Mouse (Mus musculus): Measurements from ENCODE around the gene Mgat3. TPM values are rescaled to one million over a fixed set of nuclear protein-coding genes. Genes with fewer than 3 reads are reported as not detected.

The Mgat3 gene
- 100 to 1,000 TPM; 124 TPM for total RNA-seq (2021)
- long read RNA-seq, experiment 1, full-length matches to known transcripts: 33 of 60 reads
- long read RNA-seq, experiment 1, partial matches to known transcripts: 27 of 60 reads
- long read RNA-seq, experiment 1, other reads (novel, unspliced or antisense): 0 of 60 reads
- long read RNA-seq, experiment 2, full-length matches to known transcripts: 25 of 61 reads
- long read RNA-seq, experiment 2, partial matches to known transcripts: 35 of 61 reads
- long read RNA-seq, experiment 2, other reads (novel, unspliced or antisense): 1 of 61 reads

DNA sequence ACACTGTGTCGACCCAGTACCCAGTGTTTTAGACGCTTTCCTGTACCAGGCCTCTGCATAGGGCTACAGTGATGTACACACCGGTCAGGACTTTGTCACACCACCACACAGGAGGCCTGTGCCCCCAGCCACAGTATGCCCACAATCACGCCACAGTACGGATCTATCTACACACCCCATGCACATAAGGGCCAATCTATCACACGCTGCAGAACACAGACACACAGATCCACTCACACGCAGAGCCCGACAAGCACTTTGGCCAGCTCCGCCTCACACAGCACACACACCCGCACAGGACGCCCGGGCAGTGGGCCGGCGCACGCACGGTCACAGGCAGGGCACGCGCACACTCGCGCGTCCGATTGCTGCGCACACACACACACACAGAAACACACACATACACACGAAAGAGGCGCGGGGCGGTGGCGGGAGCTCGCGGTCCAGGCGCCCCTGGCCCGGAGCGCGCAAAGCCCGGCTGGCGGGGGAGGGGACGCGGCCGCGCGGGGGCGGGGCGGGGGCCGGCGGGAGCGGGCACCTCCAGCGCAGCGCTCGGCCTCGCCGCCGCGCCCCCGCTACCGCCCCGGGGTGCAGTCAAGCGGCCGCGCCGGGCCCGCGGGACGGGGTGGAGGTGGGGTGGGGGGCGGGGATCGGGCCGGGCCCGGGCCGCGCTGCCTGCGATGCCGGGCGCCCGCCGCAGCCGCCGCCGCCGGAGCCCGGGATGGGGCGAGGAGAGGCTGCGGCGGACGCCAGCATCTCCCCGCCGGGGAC lies at the start of gene Mgat3:
TSS of gene Mgat3 (plus strand) at position 721 of the 771 bp plus-strand sequence.
- peak; percentile 55 to 65 for DNase-seq (ENCODE audit: low spot score in 2 of 2)

GRCm38 (mm10) chr15:80124651-80125050 lies 48.9 kb upstream of the Mgat3 start:
- no peak for DNase-seq (ENCODE audit: low spot score in 2 of 2)

DNA sequence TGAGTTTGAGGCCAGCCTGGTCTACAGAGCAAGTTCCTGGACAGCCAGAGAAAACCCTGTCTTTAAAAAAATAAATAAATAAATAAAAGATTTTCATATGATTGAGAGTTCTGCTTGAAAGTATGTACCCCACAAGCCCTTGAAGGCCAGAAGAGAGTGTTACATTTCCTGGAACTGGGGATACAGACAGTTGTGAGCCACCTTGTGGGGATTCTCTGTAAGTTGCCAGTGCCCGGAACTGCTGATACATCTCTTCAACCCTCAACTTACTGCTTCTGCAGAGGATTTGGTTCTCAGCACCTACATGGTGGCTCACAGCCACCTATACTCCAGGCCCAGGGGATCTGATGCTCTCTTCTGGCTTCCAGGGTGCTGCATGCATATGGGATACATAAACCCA lies 46.3 kb upstream of the Mgat3 start:
- no peak for DNase-seq (ENCODE audit: low spot score in 2 of 2)

- DNase-seq (ENCODE audit: low spot score in 2 of 2): no peak
These were observed 43.5 kb upstream of the Mgat3 start for GRCm38 (mm10) chr15:80129982-80130381.

- DNase-seq (ENCODE audit: low spot score in 2 of 2): no peak
These were observed 42.8 kb upstream of the Mgat3 start for GRCm38 (mm10) chr15:80130689-80131088.

DNA sequence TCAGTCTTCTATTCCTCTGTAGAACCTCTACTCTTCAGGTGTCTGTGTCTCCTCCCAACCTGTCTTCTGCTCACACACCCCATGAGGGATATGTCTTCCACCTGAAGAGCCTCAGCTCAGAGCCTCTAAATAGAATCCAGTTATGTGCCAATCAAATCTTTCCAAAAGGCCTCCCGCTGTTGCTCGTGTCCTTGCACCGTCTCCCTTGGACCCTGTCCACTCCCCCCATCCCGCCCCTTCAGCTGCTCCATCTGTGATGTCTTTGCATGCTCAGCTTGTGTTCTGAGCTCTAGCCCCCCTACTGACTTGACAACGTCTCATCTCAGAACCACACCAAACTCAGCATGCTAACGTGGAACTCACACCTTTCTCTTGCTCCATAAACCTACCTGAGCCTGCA lies 42.1 kb upstream of the Mgat3 start:
- no peak for DNase-seq (ENCODE audit: low spot score in 2 of 2)

DNA sequence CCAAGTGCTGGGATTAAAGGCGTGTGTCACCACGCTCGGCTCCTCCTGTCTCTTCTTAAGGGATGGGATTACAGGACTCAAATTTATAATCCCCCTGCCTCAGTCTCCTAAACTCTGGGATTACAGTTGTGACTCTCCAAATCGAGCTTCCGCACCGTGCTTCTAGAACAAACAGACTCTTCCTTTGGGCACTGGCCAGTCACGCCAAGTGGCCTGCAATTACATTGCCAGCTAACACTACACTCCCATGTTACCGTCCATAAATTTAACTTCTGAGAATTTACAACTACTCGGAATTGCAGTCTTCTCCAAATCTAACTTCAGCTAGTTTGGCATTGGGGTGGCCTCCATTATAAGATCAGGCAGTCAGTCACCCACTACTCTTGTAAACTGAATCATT lies 41.1 kb upstream of the Mgat3 start:
- no peak for DNase-seq (ENCODE audit: low spot score in 2 of 2)

DNA sequence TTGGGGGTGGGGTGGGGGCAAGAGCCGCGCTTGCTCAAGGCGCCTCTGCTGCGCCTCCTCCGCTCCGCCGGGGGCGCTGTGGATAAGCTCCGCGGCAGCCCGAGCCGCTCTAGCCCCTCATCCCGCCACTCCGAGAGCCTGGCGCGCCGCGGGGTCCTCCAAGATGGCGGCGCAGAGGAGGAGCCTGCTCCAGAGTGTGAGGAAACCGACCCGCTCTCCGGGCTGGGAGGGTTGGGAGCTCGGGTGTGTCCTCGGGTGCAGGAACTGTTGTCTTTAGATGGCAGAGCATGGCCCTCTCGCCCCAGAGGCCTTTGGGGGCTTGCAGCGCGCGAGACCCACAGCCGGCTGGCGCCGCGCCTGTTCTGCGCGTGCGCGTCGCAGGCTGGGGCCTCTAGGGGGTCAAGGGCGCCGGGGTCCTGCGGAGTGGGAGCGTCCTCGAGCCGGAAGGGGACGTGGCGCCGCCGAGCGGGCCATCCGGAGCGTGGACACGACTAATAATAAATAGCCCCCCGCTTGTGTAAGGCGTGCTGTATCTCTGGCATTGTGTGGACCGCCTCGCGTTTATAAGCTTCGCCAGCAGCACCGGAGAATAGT lies 40.4 kb upstream of the Mgat3 start, which contains the start of gene Tab1:
TSS of gene Tab1 (plus strand) at position 135 of the 594 bp plus-strand sequence.
- peak; percentile 91 to 92 for DNase-seq (ENCODE audit: low spot score in 2 of 2)

DNA sequence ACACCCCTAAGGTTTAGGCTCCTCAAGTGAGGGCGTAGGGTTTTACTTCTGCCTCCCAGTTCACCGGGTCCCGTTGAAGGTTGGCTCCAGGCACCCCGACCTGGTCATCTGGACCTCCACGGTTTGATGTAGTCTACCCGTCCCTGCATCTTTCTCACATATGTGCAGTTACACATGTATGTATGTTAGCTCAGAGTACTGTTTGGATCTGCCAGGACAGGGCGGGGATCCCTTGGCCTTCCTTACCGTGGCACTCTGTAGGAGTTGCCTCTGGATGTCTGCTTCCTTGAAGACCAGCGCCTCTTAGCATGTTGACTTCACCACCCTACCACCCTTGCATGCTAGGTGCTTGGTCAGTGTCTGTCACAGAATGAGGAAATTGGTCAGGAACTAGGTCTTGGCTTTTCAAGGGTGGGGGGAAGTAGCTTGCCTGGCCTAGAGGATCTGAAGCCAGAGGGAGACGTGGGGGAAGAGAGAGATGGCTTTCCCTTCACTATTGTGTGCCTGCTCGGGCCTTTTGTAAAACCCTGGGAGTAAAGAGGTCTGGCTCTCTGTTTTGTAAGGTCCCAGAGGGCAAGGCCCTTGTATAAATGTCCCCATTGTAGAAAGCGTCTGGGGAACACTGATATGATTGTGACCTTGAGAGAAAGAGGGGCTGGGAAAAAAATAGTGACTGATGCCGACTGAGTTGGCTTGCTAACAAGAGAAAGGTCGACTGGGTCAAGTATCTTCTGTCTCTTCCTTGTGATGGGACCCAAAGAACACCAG lies 39.7 kb upstream of the Mgat3 start:
- DNase-seq (ENCODE audit: low spot score in 2 of 2): no peak

DNA sequence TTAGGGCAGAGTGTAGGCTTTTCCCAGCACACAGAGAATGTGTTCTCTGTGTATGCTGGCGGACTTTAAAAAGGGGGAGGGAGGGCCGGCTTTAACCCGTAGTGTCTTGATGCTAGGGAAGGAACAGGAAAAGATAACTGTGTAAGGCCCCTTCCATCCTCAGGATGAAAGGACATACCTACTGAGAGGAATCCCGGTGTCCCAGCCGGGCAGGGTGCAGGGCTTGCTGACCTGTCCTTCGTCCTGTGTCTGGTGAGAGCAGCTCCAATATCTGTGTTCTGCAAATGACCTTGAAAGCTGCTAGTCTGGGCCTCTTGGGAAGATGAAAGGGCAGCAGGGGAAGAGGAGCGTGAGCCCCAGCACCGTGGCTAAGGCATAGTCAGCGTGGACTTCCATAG lies 39.1 kb upstream of the Mgat3 start:
- no peak for DNase-seq (ENCODE audit: low spot score in 2 of 2)

DNA sequence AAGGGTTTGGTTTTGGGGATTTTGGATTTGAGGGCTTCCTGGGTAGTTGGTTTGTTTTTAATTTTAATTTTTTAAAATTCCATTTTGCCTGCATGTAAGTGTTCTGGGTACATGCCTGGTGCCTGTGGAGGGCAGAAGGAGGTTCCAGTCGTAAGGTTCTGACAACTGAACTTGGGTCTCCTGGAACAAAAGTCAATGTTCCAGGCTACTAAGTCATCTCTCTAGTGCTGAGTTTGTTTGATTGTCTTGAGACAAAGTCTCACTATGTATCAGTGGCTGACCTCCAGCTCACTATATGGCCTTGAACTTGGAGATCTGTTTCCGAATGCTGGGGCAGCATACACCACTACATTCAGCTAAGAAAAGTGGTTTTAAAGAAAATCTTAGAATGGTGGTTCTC lies 38.0 kb upstream of the Mgat3 start:
- DNase-seq (ENCODE audit: low spot score in 2 of 2): no peak

DNA sequence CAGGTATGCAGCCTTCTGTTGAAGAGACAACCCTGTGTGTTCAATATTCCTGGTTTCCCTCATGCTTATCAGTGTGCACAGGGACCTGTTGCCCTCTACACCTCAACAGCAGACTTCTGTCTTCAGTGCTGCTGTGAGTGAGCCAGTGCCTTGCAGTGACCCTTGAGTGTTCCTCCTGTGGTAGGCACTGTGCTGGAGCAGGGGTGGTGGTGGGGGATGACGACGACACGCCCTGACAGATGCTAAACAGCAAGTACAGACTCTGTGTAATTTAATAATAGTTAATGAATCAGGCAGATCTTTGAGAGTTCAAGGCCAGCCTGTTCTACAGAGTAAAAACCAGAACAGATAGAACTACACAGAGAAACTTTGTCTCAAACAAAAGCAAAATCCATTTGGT lies 36.9 kb upstream of the Mgat3 start:
- DNase-seq (ENCODE audit: low spot score in 2 of 2): no peak

- DNase-seq (ENCODE audit: low spot score in 2 of 2): peak; percentile 69 to 85
These were observed 35.4 kb upstream of the Mgat3 start for GRCm38 (mm10) chr15:80137945-80138791.

- DNase-seq (ENCODE audit: low spot score in 2 of 2): no peak
These were observed 33.2 kb upstream of the Mgat3 start for GRCm38 (mm10) chr15:80140302-80140701.

DNA sequence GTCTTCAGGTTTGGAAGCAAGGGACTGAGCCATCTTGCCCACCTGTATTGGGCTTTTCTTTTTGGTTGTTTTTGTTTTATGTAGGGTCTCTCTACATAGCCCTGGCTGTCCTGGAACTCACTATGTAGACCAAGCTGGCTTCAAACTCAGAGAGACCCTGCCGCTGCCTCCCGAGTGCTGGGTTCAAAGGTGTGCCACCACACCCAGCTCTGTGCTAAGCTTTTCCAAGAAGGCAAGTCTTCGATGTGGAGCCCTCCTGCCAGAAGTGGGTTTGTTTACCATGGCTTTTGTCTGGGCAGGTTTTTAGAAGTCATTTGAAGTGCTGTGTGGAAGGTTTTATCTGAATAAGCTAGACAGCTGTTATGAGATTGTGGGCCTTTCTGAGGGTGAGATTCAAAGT lies 32.6 kb upstream of the Mgat3 start:
- DNase-seq (ENCODE audit: low spot score in 2 of 2): no peak

- DNase-seq (ENCODE audit: low spot score in 2 of 2): no peak
These were observed 31.4 kb upstream of the Mgat3 start for GRCm38 (mm10) chr15:80142130-80142529.

DNA sequence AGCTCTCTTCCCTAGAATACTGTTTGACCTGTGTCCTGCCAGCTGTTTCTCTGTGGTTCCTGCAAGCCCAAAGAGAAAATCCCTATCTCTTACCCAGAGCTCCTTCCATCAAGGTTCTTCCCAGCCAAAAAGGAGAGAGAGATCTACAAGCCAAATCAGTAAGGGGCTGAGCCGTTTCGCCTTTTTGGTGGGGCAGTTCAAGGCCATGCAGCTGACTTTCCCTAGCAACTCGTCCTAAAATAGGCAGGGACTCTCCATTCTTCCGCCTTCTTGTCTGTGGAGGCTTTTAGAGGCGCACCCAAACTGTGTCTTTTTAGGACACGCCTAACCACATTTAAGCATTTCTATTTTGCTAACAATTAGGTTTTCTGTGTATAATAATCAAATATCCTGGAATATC lies 29.8 kb upstream of the Mgat3 start:
- DNase-seq (ENCODE audit: low spot score in 2 of 2): no peak

- no peak for DNase-seq (ENCODE audit: low spot score in 2 of 2)
These were observed 28.1 kb upstream of the Mgat3 start for GRCm38 (mm10) chr15:80145397-80145796.

- DNase-seq (ENCODE audit: low spot score in 2 of 2): no peak
These were observed 27.4 kb upstream of the Mgat3 start for GRCm38 (mm10) chr15:80146153-80146552.

GRCm38 (mm10) chr15:80147090-80147489 lies 26.4 kb upstream of the Mgat3 start:
- no peak for DNase-seq (ENCODE audit: low spot score in 2 of 2)

DNA sequence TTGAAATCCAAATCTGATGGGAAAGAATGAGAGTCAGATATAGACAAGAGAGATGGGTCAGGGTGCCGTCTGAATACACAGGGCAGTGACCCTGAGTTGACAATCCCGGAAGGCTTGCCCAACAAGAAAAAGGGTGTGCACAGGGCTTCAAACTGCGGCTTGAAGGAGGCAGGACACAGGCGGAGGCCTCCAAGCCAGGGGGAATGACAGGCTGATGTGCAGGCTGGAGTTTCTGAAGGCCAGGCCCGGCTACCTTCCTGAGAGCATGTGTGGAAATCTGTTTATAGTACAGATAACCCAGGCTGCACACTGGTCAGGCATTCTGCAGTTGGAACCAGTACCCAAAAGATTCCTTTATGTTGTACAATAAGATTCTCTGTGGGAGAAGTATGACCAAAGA lies 26.0 kb upstream of the Mgat3 start:
- no peak for DNase-seq (ENCODE audit: low spot score in 2 of 2)
